In genomic region chr1:175659900-175660299, GRCm38 (mm10) we compare ENCODE assay signal across 38 mouse cellular contexts. TPM values are rescaled to one million over a fixed set of nuclear protein-coding genes. Genes with fewer than 3 reads are reported as not detected.
DNase-seq lines count a peak whose midpoint lies in the region; ATAC-seq and TF ChIP-seq lines count a peak whose summit lies in the region.
"Had no signal": no experiment of that assay in that cellular context is flagged by ENCODE, and none has a peak within 500 bp of the region (broad histone marks: within the 10 kb centered on the region; RNA-seq: fewer than 3 reads in every experiment).

No protein-coding gene starts in this region.

- no peak for TF ChIP-seq POLR2A in bone marrow macrophage, adult 2 months (IDR thresholded peaks at IDR 0.05; ENCODE audit: borderline replicate concordance, low read depth, low read length)
- TF ChIP-seq POLR2A in small intestine, adult 2 months (IDR thresholded peaks at IDR 0.05; ENCODE audit: low read depth, low read length) = no peak
- TF ChIP-seq POLR2A in cerebellum, adult 2 months (IDR thresholded peaks at IDR 0.05; ENCODE audit: borderline replicate concordance, insufficient read depth, low read length) = no peak

- H3K36me3 ChIP-seq in lung, postnatal 0 days (ENCODE audit: insufficient read depth, low read length) = no peaks in the 10 kb centered on the region
- H3K36me3 ChIP-seq in macrophage (ENCODE audit: inconsistent target) = no peaks in the 10 kb centered on the region
- no peaks in the 10 kb centered on the region for H3K36me3 ChIP-seq in small intestine, adult 2 months (ENCODE audit: control insufficient read depth, insufficient read depth, low read length)
- H3K36me3 ChIP-seq in midbrain, embryonic 15.5 days (replicated peaks) = no peaks in the 10 kb centered on the region
- H3K36me3 ChIP-seq: embryonic facial prominence, embryonic 13.5 days; forebrain, embryonic 15.5 days; hindbrain, embryonic 15.5 days; limb, embryonic 15.5 days; neural tube, embryonic 13.5 days had no signal

- no peaks in the 10 kb centered on the region for H3K4me1 ChIP-seq in lung, postnatal 0 days (ENCODE audit: insufficient read depth, low read depth, low read length)
- peaks cover 21% of the 10 kb centered on the region for H3K4me1 ChIP-seq in bone marrow macrophage, adult 2 months (ENCODE audit: control insufficient read depth, insufficient read depth, low read length)
- no peaks in the 10 kb centered on the region for H3K4me1 ChIP-seq in small intestine, adult 2 months (ENCODE audit: control insufficient read depth, insufficient read depth, insufficient read length, low read length)
- no peaks in the 10 kb centered on the region for H3K4me1 ChIP-seq in cerebellum, adult 2 months (ENCODE audit: control insufficient read depth, insufficient read depth, low read length)
- H3K4me1 ChIP-seq in midbrain, embryonic 15.5 days = no peaks in the 10 kb centered on the region
- H3K4me1 ChIP-seq: embryonic facial prominence, embryonic 13.5 days; forebrain, embryonic 10.5 days; forebrain, embryonic 15.5 days; heart, embryonic 13.5 days; hindbrain, embryonic 10.5 days; hindbrain, embryonic 15.5 days; limb, embryonic 10.5 days; limb, embryonic 15.5 days; neural tube, embryonic 13.5 days had no signal

- no peak overlapping the region for H3K4me2 ChIP-seq in lung, postnatal 0 days (replicated peaks; ENCODE audit: low read depth, low read length)
- H3K4me2 ChIP-seq in midbrain, embryonic 15.5 days = no peak overlapping the region
- H3K4me2 ChIP-seq: embryonic facial prominence, embryonic 13.5 days; forebrain, embryonic 15.5 days; heart, embryonic 13.5 days; hindbrain, embryonic 15.5 days; limb, embryonic 15.5 days; midbrain, embryonic 11.5 days; neural tube, embryonic 13.5 days had no signal

- H3K27ac ChIP-seq in lung, postnatal 0 days (ENCODE audit: low read length) = no peak overlapping the region
- peak overlapping the region; percentile 78 for H3K27ac ChIP-seq in bone marrow macrophage, adult 2 months (ENCODE audit: insufficient read depth, low read depth, low read length)
- peak overlapping the region; percentile 41 for H3K27ac ChIP-seq in macrophage
- peak overlapping the region; percentile 46 for H3K27ac ChIP-seq in small intestine, adult 2 months (ENCODE audit: insufficient read depth, low read depth, low read length)
- H3K27ac ChIP-seq in cerebellum, adult 2 months (ENCODE audit: insufficient read depth, low read length) = no peak overlapping the region
- H3K27ac ChIP-seq in midbrain, embryonic 15.5 days = no peak overlapping the region
- H3K27ac ChIP-seq: embryonic facial prominence, embryonic 13.5 days; forebrain, embryonic 10.5 days; forebrain, embryonic 15.5 days; heart, adult 2 months; heart, embryonic 13.5 days; hindbrain, embryonic 10.5 days; hindbrain, embryonic 15.5 days; layer of hippocampus, adult 2 months; limb, embryonic 10.5 days; limb, embryonic 15.5 days; liver, embryonic 14.5 days; neural tube, embryonic 13.5 days had no signal

- ATAC-seq in lung, postnatal 0 days = no peak
- no peak for ATAC-seq in midbrain, embryonic 15.5 days (replicated peaks)
- ATAC-seq: CD4-positive, CD25-positive, alpha-beta regulatory T cell, adult 4 months; forebrain, embryonic 15.5 days; inflammation-experienced regulatory T-cells, adult 6 months had no signal

- DNase-seq in lung, postnatal 36 days = peak; percentile 6
- DNase-seq in lung, postnatal 0 days (ENCODE audit: low spot score) = no peak
- DNase-seq in cerebellum, adult 2 months = no peak
- DNase-seq in liver = no peak
- DNase-seq: adrenal gland, postnatal 14 days; cerebellum, adult 8-10 months; gastrocnemius, postnatal 25 days; heart, adult 2 months; heart, postnatal 10 days; kidney, adult 11 months; kidney, postnatal 25 days; lung, adult 2 months; lung, postnatal 4 days; thymus, postnatal 14 days had no signal

- no peaks in the 10 kb centered on the region for H3K9me3 ChIP-seq in lung, postnatal 0 days (ENCODE audit: low read length)
- no peaks in the 10 kb centered on the region for H3K9me3 ChIP-seq in midbrain, embryonic 15.5 days
- H3K9me3 ChIP-seq: embryonic facial prominence, embryonic 13.5 days; forebrain, embryonic 10.5 days; forebrain, embryonic 15.5 days; heart, embryonic 13.5 days; hindbrain, embryonic 10.5 days; hindbrain, embryonic 15.5 days; limb, embryonic 10.5 days; limb, embryonic 15.5 days; neural tube, embryonic 13.5 days had no signal

- TF ChIP-seq CTCF in lung, postnatal 0 days (IDR thresholded peaks at IDR 0.05) = no peak
- TF ChIP-seq CTCF in bone marrow macrophage, adult 2 months (IDR thresholded peaks at IDR 0.05; ENCODE audit: low read depth, low read length) = no peak
- TF ChIP-seq CTCF in small intestine, adult 2 months (IDR thresholded peaks at IDR 0.05; ENCODE audit: extremely low read depth, insufficient read length, insufficient replicate concordance, low read depth, low read length) = no peak
- no peak for TF ChIP-seq CTCF in cerebellum, adult 2 months (IDR thresholded peaks at IDR 0.05; ENCODE audit: borderline replicate concordance, insufficient read depth, low read depth, low read length)

- TF ChIP-seq EP300 in lung, postnatal 0 days (IDR thresholded peaks at IDR 0.05) = no peak

- H3K79me2 ChIP-seq in macrophage (ENCODE audit: inconsistent target) = no peaks in the 10 kb centered on the region

- no peak overlapping the region for H3K9ac ChIP-seq in lung, postnatal 0 days (replicated peaks; ENCODE audit: low read depth)
- no peak overlapping the region for H3K9ac ChIP-seq in midbrain, embryonic 15.5 days
- H3K9ac ChIP-seq: embryonic facial prominence, embryonic 13.5 days; forebrain, embryonic 15.5 days; heart, embryonic 13.5 days; hindbrain, embryonic 15.5 days; limb, embryonic 15.5 days; liver, embryonic 14.5 days; neural tube, embryonic 13.5 days had no signal

- WGBS in lung, postnatal 0 days = 86% methylated on average over 4 of the region's 4 CpGs
- 3% methylated on average over 4 of the region's 4 CpGs for WGBS in macrophage (ENCODE audit: missing documents)
- WGBS in small intestine, adult 2 months = 83% methylated on average over 4 of the region's 4 CpGs
- 90% methylated on average over 4 of the region's 4 CpGs for WGBS in cerebellum, adult 2 months
- WGBS in midbrain, embryonic 15.5 days = 92% methylated on average over 4 of the region's 4 CpGs

- H3K4me3 ChIP-seq in lung, postnatal 0 days (ENCODE audit: low read depth, low read length) = no peak overlapping the region
- H3K4me3 ChIP-seq in bone marrow macrophage, adult 2 months (ENCODE audit: insufficient read depth, low read length) = no peak overlapping the region
- no peak overlapping the region for H3K4me3 ChIP-seq in macrophage (ENCODE audit: inconsistent target)
- H3K4me3 ChIP-seq in small intestine, adult 2 months (ENCODE audit: low read depth, low read length) = no peak overlapping the region
- H3K4me3 ChIP-seq in cerebellum, adult 2 months (replicated peaks; ENCODE audit: insufficient read depth, low read depth, low read length) = no peak overlapping the region
- H3K4me3 ChIP-seq in midbrain, embryonic 15.5 days = no peak overlapping the region
- H3K4me3 ChIP-seq: embryonic facial prominence, embryonic 13.5 days; forebrain, embryonic 10.5 days; forebrain, embryonic 15.5 days; heart, adult 2 months; heart, embryonic 13.5 days; hindbrain, embryonic 10.5 days; hindbrain, embryonic 15.5 days; layer of hippocampus, adult 2 months; limb, embryonic 10.5 days; limb, embryonic 15.5 days; neural tube, embryonic 13.5 days had no signal

- H3K27me3 ChIP-seq in lung, postnatal 0 days (replicated peaks; ENCODE audit: insufficient read depth, low read length) = no peaks in the 10 kb centered on the region
- H3K27me3 ChIP-seq in small intestine, adult 2 months (ENCODE audit: control insufficient read depth, insufficient read depth, low read length) = no peaks in the 10 kb centered on the region
- no peaks in the 10 kb centered on the region for H3K27me3 ChIP-seq in cerebellum, adult 2 months (ENCODE audit: control insufficient read depth, insufficient read depth, low read length)
- no peaks in the 10 kb centered on the region for H3K27me3 ChIP-seq in midbrain, embryonic 15.5 days (replicated peaks)
- H3K27me3 ChIP-seq: embryonic facial prominence, embryonic 13.5 days; forebrain, embryonic 15.5 days; heart, embryonic 13.5 days; hindbrain, embryonic 15.5 days; limb, embryonic 15.5 days; neural tube, embryonic 13.5 days had no signal

RNA-seq across cellular contexts. Expression of gene Opn3, which starts 32.7 kb away (rescaled TPM):
- polyA plus RNA-seq in lung, postnatal 0 days (2015; fragmentation: Nextera tagmentation; extraction: Ambion mirVana) = 2.2 and 3.5 TPM in 2 replicates
- 5.7 and 7.6 TPM in 2 replicates for polyA plus RNA-seq in bone marrow macrophage, adult 2 months (2012; ENCODE audit: insufficient read depth, insufficient read length, missing spikeins)
- 1 to 10 TPM in 1 of 26 experiments, under 1 TPM in 14, not detected in 11; 0.33 to 1.0 (median 0.58) TPM for total RNA-seq in macrophage (2018; cell fraction: chromatin; rRNA removed)
- 1 to 10 TPM; 1.7 to 3.5 (median 2.4) TPM for total RNA-seq in macrophage (2018; cell fraction: cytosol; rRNA removed)
- total RNA-seq in macrophage (2018; cell fraction: nucleus; rRNA removed) = 1 to 10 TPM in 20 of 26 experiments, under 1 TPM in 6; 0.71 to 2.6 (median 1.3) TPM
- 1.8 to 4.1 TPM (median 2.8 TPM) in 3 replicates for polyA plus RNA-seq in macrophage (2018)
- polyA plus RNA-seq in small intestine, adult 2 months (2012; rRNA removed) = 0.93 and 2.4 TPM in 2 replicates
- polyA plus RNA-seq in cerebellum, adult 2 months (2012; rRNA removed) = 6.7 and 7.7 TPM in 2 replicates
- 7.0 and 8.6 TPM in 2 replicates for polyA plus RNA-seq in midbrain, embryonic 15.5 days (2015; fragmentation: Nextera tagmentation; extraction: Ambion mirVana)
- polyA plus RNA-seq: CD4-positive, CD25-positive, alpha-beta regulatory T cell, adult 4 months; inflammation-experienced regulatory T-cells, adult 6 months had no signal

RNA-seq across cellular contexts. Expression of gene Chml, which starts 32.8 kb away (rescaled TPM):
- polyA plus RNA-seq in lung, postnatal 0 days (2015; fragmentation: Nextera tagmentation; extraction: Ambion mirVana) = 1.2 and 1.7 TPM in 2 replicates
- 9.4 and 9.6 TPM in 2 replicates for polyA plus RNA-seq in bone marrow macrophage, adult 2 months (2012; ENCODE audit: insufficient read depth, insufficient read length, missing spikeins)
- 10 to 100 TPM in 7 of 26 experiments, 1 to 10 TPM in 19; 4.4 to 16.2 (median 8.4) TPM for total RNA-seq in macrophage (2018; cell fraction: chromatin; rRNA removed)
- 1 to 10 TPM; 2.9 to 6.9 (median 4.7) TPM for total RNA-seq in macrophage (2018; cell fraction: cytosol; rRNA removed)
- total RNA-seq in macrophage (2018; cell fraction: nucleus; rRNA removed) = 10 to 100 TPM in 11 of 26 experiments, 1 to 10 TPM in 15; 5.4 to 21.8 (median 8.8) TPM
- polyA plus RNA-seq in macrophage (2018) = 3.0 to 3.6 TPM (median 3.6 TPM) in 3 replicates
- polyA plus RNA-seq in small intestine, adult 2 months (2012; rRNA removed) = 10.4 and 19.5 TPM in 2 replicates
- polyA plus RNA-seq in cerebellum, adult 2 months (2012; rRNA removed) = 3.8 and 4.1 TPM in 2 replicates
- polyA plus RNA-seq in midbrain, embryonic 15.5 days (2015; fragmentation: Nextera tagmentation; extraction: Ambion mirVana) = 3.5 and 3.7 TPM in 2 replicates

RNA-seq across cellular contexts. Expression of gene Fh1, which starts 34.5 kb away (rescaled TPM):
- 67.2 and 69.0 TPM in 2 replicates for polyA plus RNA-seq in lung, postnatal 0 days (2015; fragmentation: Nextera tagmentation; extraction: Ambion mirVana)
- 185 and 188 TPM in 2 replicates for polyA plus RNA-seq in bone marrow macrophage, adult 2 months (2012; ENCODE audit: insufficient read depth, insufficient read length, missing spikeins)
- total RNA-seq in macrophage (2018; cell fraction: chromatin; rRNA removed) = 10 to 100 TPM in 17 of 26 experiments, 1 to 10 TPM in 9; 3.5 to 34.8 (median 13.5) TPM
- total RNA-seq in macrophage (2018; cell fraction: cytosol; rRNA removed) = 10 to 100 TPM; 17.4 to 50.6 (median 23.6) TPM
- 10 to 100 TPM in 18 of 26 experiments, 1 to 10 TPM in 8; 6.5 to 31.6 (median 15.0) TPM for total RNA-seq in macrophage (2018; cell fraction: nucleus; rRNA removed)
- 37.4 to 41.8 TPM (median 39.4 TPM) in 3 replicates for polyA plus RNA-seq in macrophage (2018)
- polyA plus RNA-seq in small intestine, adult 2 months (2012; rRNA removed) = 11.8 and 16.4 TPM in 2 replicates
- polyA plus RNA-seq in cerebellum, adult 2 months (2012; rRNA removed) = 129 and 142 TPM in 2 replicates
- polyA plus RNA-seq in midbrain, embryonic 15.5 days (2015; fragmentation: Nextera tagmentation; extraction: Ambion mirVana) = 91.9 and 102 TPM in 2 replicates

RNA-seq across cellular contexts. Expression of gene Wdr64, which starts 38.5 kb away (rescaled TPM):
- polyA plus RNA-seq in lung, postnatal 0 days (2015; fragmentation: Nextera tagmentation; extraction: Ambion mirVana) = not detected in 2 replicates
- polyA plus RNA-seq in bone marrow macrophage, adult 2 months (2012; ENCODE audit: insufficient read depth, insufficient read length, missing spikeins) = not detected in 2 replicates
- not detected for total RNA-seq in macrophage (2018; cell fraction: chromatin; rRNA removed)
- not detected for total RNA-seq in macrophage (2018; cell fraction: cytosol; rRNA removed)
- not detected for total RNA-seq in macrophage (2018; cell fraction: nucleus; rRNA removed)
- not detected in 3 replicates for polyA plus RNA-seq in macrophage (2018)
- not detected in 2 replicates for polyA plus RNA-seq in small intestine, adult 2 months (2012; rRNA removed)
- not detected in 2 replicates for polyA plus RNA-seq in cerebellum, adult 2 months (2012; rRNA removed)
- polyA plus RNA-seq in midbrain, embryonic 15.5 days (2015; fragmentation: Nextera tagmentation; extraction: Ambion mirVana) = not detected in 2 replicates
- total RNA-seq: adrenal gland, postnatal 14 days; gastrocnemius, adult 18-20 months; gastrocnemius, postnatal 25 days; heart, adult 2 months; heart, postnatal 10 days; layer of hippocampus, adult 2 months; layer of hippocampus, postnatal 14 days; left cerebral cortex, postnatal 10 days; midbrain, postnatal 0 days had no signal
- polyA plus RNA-seq: CD4-positive, CD25-positive, alpha-beta regulatory T cell, adult 4 months; embryonic facial prominence, embryonic 13.5 days; forebrain, embryonic 10.5 days; forebrain, embryonic 15.5 days; heart, adult 2 months; heart, embryonic 13.5 days; hindbrain, embryonic 10.5 days; hindbrain, embryonic 15.5 days; inflammation-experienced regulatory T-cells, adult 6 months; kidney, embryonic 14.5 days; limb, embryonic 10.5 days; limb, embryonic 15.5 days; liver, embryonic 14.5 days; lung, adult 2 months; midbrain, embryonic 11.5 days; midbrain, postnatal 0 days; neural tube, embryonic 13.5 days; stomach, embryonic 14.5 days had no signal

RNA-seq across cellular contexts. Expression of gene Kmo, which starts 39.7 kb away (rescaled TPM):
- polyA plus RNA-seq in lung, postnatal 0 days (2015; fragmentation: Nextera tagmentation; extraction: Ambion mirVana) = 0.12 and 0.21 TPM in 2 replicates
- 12.3 and 15.5 TPM in 2 replicates for polyA plus RNA-seq in bone marrow macrophage, adult 2 months (2012; ENCODE audit: insufficient read depth, insufficient read length, missing spikeins)
- total RNA-seq in macrophage (2018; cell fraction: chromatin; rRNA removed) = 1 to 10 TPM in 15 of 26 experiments, under 1 TPM in 9, not detected in 2; 0.35 to 6.6 (median 1.3) TPM
- total RNA-seq in macrophage (2018; cell fraction: cytosol; rRNA removed) = 1 to 10 TPM in 21 of 26 experiments, under 1 TPM in 5; 0.89 to 5.0 (median 2.1) TPM
- total RNA-seq in macrophage (2018; cell fraction: nucleus; rRNA removed) = 10 to 100 TPM in 1 of 26 experiments, 1 to 10 TPM in 19, under 1 TPM in 6; 0.81 to 10.5 (median 1.8) TPM
- 0.23 to 7.2 TPM (median 2.1 TPM) in 3 replicates for polyA plus RNA-seq in macrophage (2018)
- polyA plus RNA-seq in small intestine, adult 2 months (2012; rRNA removed) = 0.41 and 0.55 TPM in 2 replicates
- polyA plus RNA-seq in cerebellum, adult 2 months (2012; rRNA removed) = 0.14 and 0.20 TPM in 2 replicates
- 0.11 and 0.18 TPM in 2 replicates for polyA plus RNA-seq in midbrain, embryonic 15.5 days (2015; fragmentation: Nextera tagmentation; extraction: Ambion mirVana)
- total RNA-seq: left cerebral cortex, postnatal 10 days; midbrain, postnatal 0 days had no signal
- polyA plus RNA-seq: forebrain, embryonic 15.5 days; hindbrain, embryonic 15.5 days; kidney, embryonic 14.5 days; limb, embryonic 10.5 days; midbrain, postnatal 0 days had no signal

Comparison
In these comparisons a context has a peak if more than half of its experiments do, and no peak if none do; other contexts are left out.
1. H3K27ac ChIP-seq: peak in bone marrow macrophage, adult 2 months (single experiment), macrophage (single experiment) and small intestine, adult 2 months (single experiment); none in lung, postnatal 0 days (single experiment), cerebellum, adult 2 months (single experiment) and midbrain, embryonic 15.5 days (single experiment).